Mouse (Mus musculus) lung, adult 2 months (tissue): Measurements from ENCODE around the gene Cops7a.

ENCODE experiments used
- CTCF ChIP-seq: fragments of 200-500 bp; IDR thresholded peaks from 2 replicates; pipeline ENCODE4 v1.5.1; 2011; ENCODE audit warnings: mild to moderate bottlenecking, low read length, control low read depth; ENCODE audit not compliant: insufficient read depth
- POLR2A ChIP-seq: fragments of 200-500 bp; IDR thresholded peaks from 2 replicates; pipeline ENCODE4 v1.6.1; 2011; ENCODE audit warnings: low read depth, mild to moderate bottlenecking, control low read depth, low read length, borderline replicate concordance; ENCODE audit errors: extremely low read depth

GRCm38 (mm10) chr6:124953991-124954715 is 11.2 kb downstream of the Cops7a start:
- TF ChIP-seq CTCF, result no peak
- no peak for TF ChIP-seq POLR2A
